11 mouse cellular contexts compared by ENCODE assay signal in the genomic region with DNA sequence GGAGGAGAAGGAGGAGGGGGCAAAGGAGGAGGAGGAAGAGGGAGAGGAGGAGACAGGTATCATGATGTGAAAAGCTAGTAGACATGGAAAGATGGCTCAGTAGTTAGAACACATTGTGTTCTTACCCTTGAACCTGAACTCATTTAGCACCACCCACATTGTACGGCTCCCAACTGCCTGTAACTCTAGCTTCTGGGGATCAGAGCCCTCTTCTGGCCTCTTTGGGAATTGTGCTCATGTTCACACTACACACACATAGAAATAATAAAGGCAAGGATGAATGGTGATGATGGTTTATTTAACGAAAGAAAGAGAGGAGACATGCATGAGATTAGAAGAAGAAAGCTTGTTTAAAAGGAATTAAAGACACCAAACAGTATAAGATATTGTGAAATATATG. TPM values are rescaled to one million over a fixed set of nuclear protein-coding genes. Genes with fewer than 3 reads are reported as not detected.
DNase-seq lines count a peak whose midpoint lies in the region; ATAC-seq and TF ChIP-seq lines count a peak whose summit lies in the region.
"Had no signal": no experiment of that assay in that cellular context is flagged by ENCODE, and none has a peak within 500 bp of the region (broad histone marks: within the 10 kb centered on the region; RNA-seq: fewer than 3 reads in every experiment).

No protein-coding gene starts in this region.

- DNase-seq in spleen, postnatal 36 days (ENCODE audit: low spot score in 2 of 2): peak; percentile 22 to 33
- DNase-seq in spleen, postnatal 4 days (ENCODE audit: low spot score in 2 of 2): no peak
- peak; percentile 2 for DNase-seq in MEL (ENCODE audit: low read depth, low spot score)
- no peak for DNase-seq in midbrain, embryonic 14.5 days
- no peak for DNase-seq in urinary bladder, postnatal 4 days (ENCODE audit: low spot score in 2 of 2)
- DNase-seq: retina, postnatal 1 day had no signal

- ATAC-seq in megakaryocyte, adult 5-6 weeks (ENCODE audit: poor library complexity, severe bottlenecking): peak; percentile 90
- ATAC-seq in midbrain, embryonic 14.5 days (ENCODE audit: low FRiP score, low TSS enrichment): no peak
- ATAC-seq in forebrain, embryonic 16.5 days: no peak
- ATAC-seq: activated CD4-positive, CD25-positive, alpha-beta regulatory T cell, adult 4 months; inflammation-experienced regulatory T-cells, adult 6 months had no signal

- no peak overlapping the region for H3K9ac ChIP-seq in MEL (ENCODE audit: control insufficient read depth, low read depth, low read length, poor library complexity, severe bottlenecking)
- H3K9ac ChIP-seq in midbrain, embryonic 14.5 days (replicated peaks; ENCODE audit: low read length): no peak overlapping the region
- no peak overlapping the region for H3K9ac ChIP-seq in forebrain, embryonic 16.5 days (replicated peaks; ENCODE audit: low read depth, low read length)
- H3K9ac ChIP-seq: heart, embryonic 13.5 days had no signal

- H3K4me1 ChIP-seq in MEL (ENCODE audit: control insufficient read depth in 1 of 2, insufficient read depth in 2 of 2, low read length in 2 of 2): no peaks in the 10 kb centered on the region
- H3K4me1 ChIP-seq in midbrain, embryonic 14.5 days (ENCODE audit: control insufficient read depth, insufficient read depth, low read length): no peaks in the 10 kb centered on the region
- no peaks in the 10 kb centered on the region for H3K4me1 ChIP-seq in forebrain, embryonic 16.5 days (replicated peaks; ENCODE audit: control insufficient read depth, insufficient read depth, low read length)
- H3K4me1 ChIP-seq: heart, embryonic 13.5 days had no signal

- no peak overlapping the region for H3K27ac ChIP-seq in MEL (ENCODE audit: control insufficient read depth, low read depth, low read length)
- no peak overlapping the region for H3K27ac ChIP-seq in midbrain, embryonic 14.5 days (replicated peaks; ENCODE audit: low read depth, low read length)
- no peak overlapping the region for H3K27ac ChIP-seq in forebrain, embryonic 16.5 days (ENCODE audit: low read length)
- H3K27ac ChIP-seq: heart, embryonic 13.5 days had no signal

- no peak for TF ChIP-seq POLR2A in MEL (IDR thresholded peaks at IDR 0.05; ENCODE audit: control insufficient read depth in 1 of 2, insufficient read depth in 1 of 2, low read depth in 1 of 2, low read length in 2 of 2, poor library complexity in 1 of 2)

- WGBS in midbrain, embryonic 14.5 days: 79% methylated on average over 2 of the region's 2 CpGs
- 72% methylated on average over 2 of the region's 2 CpGs for WGBS in forebrain, embryonic 16.5 days

- TF ChIP-seq EP300 in MEL (IDR thresholded peaks at IDR 0.05; ENCODE audit: low read depth in 1 of 2, low read length in 2 of 2): no peak

- H3K9me3 ChIP-seq in MEL (replicated peaks; ENCODE audit: insufficient read depth, low read length): no peaks in the 10 kb centered on the region
- H3K9me3 ChIP-seq in midbrain, embryonic 14.5 days (ENCODE audit: control insufficient read depth, low read length): no peaks in the 10 kb centered on the region
- H3K9me3 ChIP-seq in forebrain, embryonic 16.5 days (ENCODE audit: control insufficient read depth, low read length): no peaks in the 10 kb centered on the region
- H3K9me3 ChIP-seq: heart, embryonic 13.5 days had no signal

- TF ChIP-seq RAD21 in MEL (IDR thresholded peaks at IDR 0.05; ENCODE audit: low read depth, low read length): no peak

- H3K4me3 ChIP-seq in MEL (ENCODE audit: control insufficient read depth in 1 of 2, insufficient read depth in 1 of 2, low read depth in 2 of 2, low read length in 2 of 2): no peak overlapping the region
- H3K4me3 ChIP-seq in midbrain, embryonic 14.5 days (replicated peaks; ENCODE audit: low read depth, low read length): no peak overlapping the region
- H3K4me3 ChIP-seq in forebrain, embryonic 16.5 days (replicated peaks; ENCODE audit: low read length): no peak overlapping the region
- H3K4me3 ChIP-seq: heart, embryonic 13.5 days had no signal

- no peaks in the 10 kb centered on the region for H3K36me3 ChIP-seq in MEL (ENCODE audit: control insufficient read depth in 1 of 2, insufficient read depth in 2 of 2, low read length in 2 of 2)
- no peaks in the 10 kb centered on the region for H3K36me3 ChIP-seq in midbrain, embryonic 14.5 days (ENCODE audit: control insufficient read depth, insufficient read depth, low read length)
- H3K36me3 ChIP-seq in forebrain, embryonic 16.5 days (ENCODE audit: control insufficient read depth, insufficient read depth): no peaks in the 10 kb centered on the region
- H3K36me3 ChIP-seq: heart, embryonic 13.5 days had no signal

- no peak for TF ChIP-seq CTCF in MEL (IDR thresholded peaks at IDR 0.05 in 2 of 3, conservative IDR thresholded peaks at IDR 0.05 in 1 of 3; ENCODE audit: control insufficient read depth in 1 of 3, insufficient read depth in 1 of 3, low read depth in 2 of 3, low read length in 3 of 3, poor library complexity in 1 of 3, severe bottlenecking in 1 of 3)

- H3K27me3 ChIP-seq in MEL (ENCODE audit: control insufficient read depth in 1 of 2, insufficient read depth in 2 of 2, low read length in 2 of 2): no peaks in the 10 kb centered on the region
- no peaks in the 10 kb centered on the region for H3K27me3 ChIP-seq in midbrain, embryonic 14.5 days (ENCODE audit: control insufficient read depth, insufficient read depth, low read length)
- no peaks in the 10 kb centered on the region for H3K27me3 ChIP-seq in forebrain, embryonic 16.5 days (replicated peaks; ENCODE audit: control insufficient read depth, insufficient read depth, low read length)
- H3K27me3 ChIP-seq: heart, embryonic 13.5 days had no signal

- no peak overlapping the region for H3K4me2 ChIP-seq in midbrain, embryonic 14.5 days (ENCODE audit: low read length)
- no peak overlapping the region for H3K4me2 ChIP-seq in forebrain, embryonic 16.5 days (ENCODE audit: low read length)
- H3K4me2 ChIP-seq: heart, embryonic 13.5 days had no signal

- no peaks in the 10 kb centered on the region for H3K79me2 ChIP-seq in MEL (ENCODE audit: control insufficient read depth, insufficient read depth, low read length, poor library complexity)

TF ChIP-seq in MEL, 35 proteins besides CTCF, POLR2A, EP300 and RAD21:
- TF ChIP-seq ETS1 (IDR thresholded peaks at IDR 0.05; ENCODE audit: low read depth, low read length) (no peak), MEF2A (IDR thresholded peaks at IDR 0.05; ENCODE audit: extremely low read depth, insufficient replicate concordance, low read depth, low read length, poor library complexity, severe bottlenecking) (no peak), MYB (IDR thresholded peaks at IDR 0.05; ENCODE audit: low read depth, low read length) (no peak), MYC (IDR thresholded peaks at IDR 0.05; ENCODE audit: low read depth, low read length) (no peak), USF2 (IDR thresholded peaks at IDR 0.05; ENCODE audit: borderline replicate concordance in 1 of 2, insufficient read depth in 1 of 2, low read depth in 1 of 2, low read length in 2 of 2) (no peak), MAX (IDR thresholded peaks at IDR 0.05; ENCODE audit: low read length) (no peak), ZC3H11A (IDR thresholded peaks at IDR 0.05; ENCODE audit: low read depth, low read length) (no peak), POLR2AphosphoS5 (IDR thresholded peaks at IDR 0.05; ENCODE audit: borderline replicate concordance, low read depth, low read length) (no peak), ZMIZ1 (IDR thresholded peaks at IDR 0.05; ENCODE audit: low read depth, low read length) (no peak), CHD1 (IDR thresholded peaks at IDR 0.05; ENCODE audit: low read depth, low read length) (no peak), E2F4 (IDR thresholded peaks at IDR 0.05; ENCODE audit: borderline replicate concordance, low read depth, low read length) (no peak), KAT2A (conservative IDR thresholded peaks at IDR 0.05; ENCODE audit: low read depth, low read length) (no peak)

RNA-seq across cellular contexts. Expression of a gene that starts 36.4 kb away (rescaled TPM):
- total RNA-seq in MEL (2012; rRNA removed): not detected in 2 replicates
- not detected for polyA plus RNA-seq in MEL (2012; ENCODE audit: insufficient read depth in 1 of 2, insufficient read length in 2 of 2, low read depth in 1 of 2, low replicate concordance in 2 of 2, missing spikeins in 1 of 2)
- total RNA-seq in megakaryocyte, adult 5-6 weeks (2015): 9.5 and 10.7 TPM in 2 replicates
- 7.0 and 8.5 TPM in 2 replicates for total RNA-seq in megakaryocyte, adult 5-6 weeks (2017)
- polyA plus RNA-seq in midbrain, embryonic 14.5 days (2014; fragmentation: Nextera tagmentation; extraction: Ambion mirVana): 0.43 and 0.54 TPM in 2 replicates
- polyA plus RNA-seq in forebrain, embryonic 16.5 days (2015; fragmentation: Nextera tagmentation; extraction: Ambion mirVana): 0.21 and 0.24 TPM in 2 replicates

Comparison
In these comparisons a context has a peak if more than half of its experiments do, and no peak if none do; other contexts are left out.
1. DNase-seq: peak in spleen, postnatal 36 days (2 of 2) and MEL (single experiment); none in spleen, postnatal 4 days (0 of 2), midbrain, embryonic 14.5 days (single experiment) and urinary bladder, postnatal 4 days (0 of 2).